Mouse (Mus musculus) erythroblast, adult 5-6 weeks (primary cell): Measurements from ENCODE around the gene Fam241a. TPM values are rescaled to one million over a fixed set of nuclear protein-coding genes. Genes with fewer than 3 reads are reported as not detected.

Source experiments
- ATAC-seq: replicated peaks from 2 replicates; pipeline ENCODE4 v1.8.0; 2016; ENCODE audit warnings: moderate number of reproducible peaks, mild to moderate bottlenecking, moderate TSS enrichment, inconsistent platforms; ENCODE audit not compliant: poor library complexity, low FRiP score, severe bottlenecking
- total RNA-seq, 2 experiments: library from RNA; stranded (forward) in 1 of 2; stranded (reverse) in 1 of 2; fragments of 150-400 nt in 1 of 2; fragments of 200-764, 138-1000 nt in 1 of 2; gene quantifications; 2 replicates each; pipeline versions ENCODE4 v1.2.3 to v1.2.4; 2015 to 2017; ENCODE audit warnings: low replicate concordance in 2 of 2

The Fam241a gene
- total RNA-seq (2015; ENCODE audit: low replicate concordance) (48.1 and 68.0 TPM in 2 replicates), total RNA-seq (2017; ENCODE audit: low replicate concordance) (59.3 and 69.0 TPM in 2 replicates)

- peak; percentile 78 for ATAC-seq
These were observed at the start of gene Fam241a for GRCm38 (mm10) chr3:127895792-127896541. Gene Fam241a (minus strand): TSS chr3:127896324.

- ATAC-seq, result no peak
These were observed 36.3 kb upstream of the Fam241a start for GRCm38 (mm10) chr3:127932453-127932852.

GRCm38 (mm10) chr3:127930326-127931012 is 34.3 kb upstream of the Fam241a start:
- peak; percentile 95 for ATAC-seq

GRCm38 (mm10) chr3:127929921-127930320 is 33.8 kb upstream of the Fam241a start:
- peak; percentile 48 for ATAC-seq

GRCm38 (mm10) chr3:127926635-127927183 is 30.6 kb upstream of the Fam241a start:
- ATAC-seq, result no peak

- no peak for ATAC-seq
These were observed 28.3 kb upstream of the Fam241a start for GRCm38 (mm10) chr3:127924464-127924863.

GRCm38 (mm10) chr3:127923183-127923582 is 27.1 kb upstream of the Fam241a start:
- ATAC-seq, result no peak

- ATAC-seq, result no peak
These were observed 26.0 kb upstream of the Fam241a start for GRCm38 (mm10) chr3:127922125-127922524.

GRCm38 (mm10) chr3:127917999-127918661 is 22.0 kb upstream of the Fam241a start:
- peak; percentile 80 for ATAC-seq

- ATAC-seq, result no peak
These were observed 21.4 kb upstream of the Fam241a start for GRCm38 (mm10) chr3:127917549-127917948.

GRCm38 (mm10) chr3:127915656-127916334 is 19.7 kb upstream of the Fam241a start:
- ATAC-seq, result peak; percentile 73

- no peak for ATAC-seq
These were observed 18.0 kb upstream of the Fam241a start for GRCm38 (mm10) chr3:127913885-127914709.

- no peak for ATAC-seq
These were observed 13.8 kb upstream of the Fam241a start for GRCm38 (mm10) chr3:127909941-127910340.

GRCm38 (mm10) chr3:127894981-127895779 is 944 bp downstream of the Fam241a start:
- ATAC-seq, result no peak

- peak; percentile 46 for ATAC-seq
These were observed 2.2 kb downstream of the Fam241a start for GRCm38 (mm10) chr3:127893902-127894301.

GRCm38 (mm10) chr3:127891906-127892305 is 4.2 kb downstream of the Fam241a start:
- no peak for ATAC-seq

- ATAC-seq, result no peak
These were observed 6.1 kb downstream of the Fam241a start for GRCm38 (mm10) chr3:127890008-127890407.

- peak; percentile 88 for ATAC-seq
These were observed 6.6 kb downstream of the Fam241a start for GRCm38 (mm10) chr3:127889570-127889969.
